Mouse (Mus musculus) v-Abl transformed pro-B cells (cell line): ENCODE results near the gene Cyb561.

Source experiments
- in situ Hi-C, 2 experiments: fragments of 400-800 bp; cut with MboI; formaldehyde crosslinking; loops; one replicate each; pipeline ENCODE4 v1.15.1; 2025; ENCODE audit not compliant: unreplicated experiment in 2 of 2

Gene Cyb561

GRCm38 (mm10) chr11:105955815-105956430, 2.8 kb upstream of the Cyb561 start:
- in situ Hi-C loops, result no loop called here

- in situ Hi-C loops, result no loop called here
Measured at GRCm38 (mm10) chr11:105953402-105953801, 266 bp upstream of the Cyb561 start.

GRCm38 (mm10) chr11:105952111-105952510, 1.0 kb downstream of the Cyb561 start:
- in situ Hi-C loops, result no loop called here

- in situ Hi-C loops, result no loop called here
Measured at GRCm38 (mm10) chr11:105951601-105952044, 1.5 kb downstream of the Cyb561 start.

GRCm38 (mm10) chr11:105950519-105950918, 2.6 kb downstream of the Cyb561 start:
- in situ Hi-C loops, result no loop called here

GRCm38 (mm10) chr11:105948255-105948654, 4.9 kb downstream of the Cyb561 start:
- in situ Hi-C loops, result loop anchor here in 1 of 2 experiments (10.0 kb wide), 1 partner anchor 67 kb away; no protein-coding TSS in a partner anchor

GRCm38 (mm10) chr11:105946694-105947154, 6.4 kb downstream of the Cyb561 start:
- in situ Hi-C loops, result loop anchor here in 1 of 2 experiments (10.0 kb wide), 1 partner anchor 68 kb away; no protein-coding TSS in a partner anchor

- in situ Hi-C loops, result loop anchor here in 1 of 2 experiments (10.0 kb wide), 1 partner anchor 70 kb away; no protein-coding TSS in a partner anchor
Measured at GRCm38 (mm10) chr11:105944770-105945672, 8.1 kb downstream of the Cyb561 start.

- in situ Hi-C loops, result loop anchor here in 1 of 2 experiments (10.0 kb wide), 1 partner anchor 71 kb away; no protein-coding TSS in a partner anchor
Measured at GRCm38 (mm10) chr11:105944126-105944621, 9.0 kb downstream of the Cyb561 start.

- in situ Hi-C loops, result loop anchor here in 1 of 2 experiments (10.0 kb wide), 1 partner anchor 71 kb away; no protein-coding TSS in a partner anchor
Measured at GRCm38 (mm10) chr11:105943133-105944102, 9.7 kb downstream of the Cyb561 start.

GRCm38 (mm10) chr11:105941973-105942372, 11.2 kb downstream of the Cyb561 start:
- in situ Hi-C loops, result loop anchor here in 1 of 2 experiments (10.0 kb wide), 1 partner anchor 73 kb away; no protein-coding TSS in a partner anchor

GRCm38 (mm10) chr11:105938771-105939170, 14.4 kb downstream of the Cyb561 start:
- in situ Hi-C loops, result no loop called here

GRCm38 (mm10) chr11:105936974-105937373, 16.2 kb downstream of the Cyb561 start:
- in situ Hi-C loops, result no loop called here

- in situ Hi-C loops, result no loop called here
Measured at GRCm38 (mm10) chr11:105936200-105936599, 16.9 kb downstream of the Cyb561 start.

- in situ Hi-C loops, result no loop called here
Measured at GRCm38 (mm10) chr11:105935496-105935895, 17.6 kb downstream of the Cyb561 start.

- in situ Hi-C loops, result loop anchor here in 1 of 2 experiments (5.0 kb wide), 1 partner anchor 457 kb away; no protein-coding TSS in a partner anchor
Measured at GRCm38 (mm10) chr11:105934816-105935215, 18.3 kb downstream of the Cyb561 start.

GRCm38 (mm10) chr11:105934303-105934711, 18.8 kb downstream of the Cyb561 start:
- in situ Hi-C loops, result loop anchor here in 1 of 2 experiments (5.0 kb wide), 1 partner anchor 458 kb away; no protein-coding TSS in a partner anchor

GRCm38 (mm10) chr11:105933746-105934145, 19.4 kb downstream of the Cyb561 start:
- in situ Hi-C loops, result loop anchor here in 1 of 2 experiments (5.0 kb wide), 1 partner anchor 459 kb away; no protein-coding TSS in a partner anchor

- in situ Hi-C loops, result loop anchor here in 1 of 2 experiments (5.0 kb wide), 1 partner anchor 461 kb away; no protein-coding TSS in a partner anchor
Measured at GRCm38 (mm10) chr11:105931380-105931779, 21.8 kb downstream of the Cyb561 start.
